Mouse (Mus musculus): ENCODE measurements at regions not wholly inside any gene's neighbourhood (a gene's known extent, or its start where the extent isn't known, plus 50 kb on each side); places are given as distances from the start of the nearest gene placed in this dataset.

DNA sequence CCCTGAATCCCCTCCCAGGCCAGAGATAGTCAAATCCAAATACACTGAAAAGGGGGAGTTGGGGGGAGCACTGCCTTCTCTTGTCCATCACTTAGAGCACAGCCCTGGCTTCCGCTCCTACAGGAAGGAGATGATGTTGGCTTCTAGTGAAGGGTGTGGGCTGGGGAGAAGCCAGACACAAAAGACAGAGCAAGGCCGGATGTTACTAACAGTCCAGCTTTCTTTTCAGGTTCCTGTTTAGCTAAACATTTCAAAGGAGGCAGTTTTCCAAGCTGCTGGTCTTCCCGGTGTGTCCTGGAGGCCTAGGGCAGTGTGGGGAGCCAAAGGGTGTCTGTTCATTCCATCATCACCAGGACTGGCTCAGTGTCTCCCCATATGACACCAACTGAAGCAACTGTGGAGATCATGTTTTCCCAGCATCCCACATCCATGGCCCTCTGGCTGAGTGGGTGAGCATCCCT is 223.8 kb downstream of the Qk start:
- dilution Hi-C loops (cut with MboI; ENCODE audit: extremely low pct_ligation_motif_present, extremely low pct_unique_long_range_greater_than_20kb, low sequenced_read_pairs), result no loop called here
- in situ Hi-C loops (cut with MboI; ENCODE audit: low pct_ligation_motif_present, low pct_unique_long_range_greater_than_20kb, low sequenced_read_pairs), result loop anchor here (25.0 kb wide), 1 partner anchor 216 kb away; the partner anchor contains the start of gene Qk
- H3K4me1 ChIP-seq (ENCODE audit: control insufficient read depth in 1 of 2, insufficient read depth in 2 of 2), result peaks cover 5 to 23% of the 10 kb centered on the region in 2 experiments

DNA sequence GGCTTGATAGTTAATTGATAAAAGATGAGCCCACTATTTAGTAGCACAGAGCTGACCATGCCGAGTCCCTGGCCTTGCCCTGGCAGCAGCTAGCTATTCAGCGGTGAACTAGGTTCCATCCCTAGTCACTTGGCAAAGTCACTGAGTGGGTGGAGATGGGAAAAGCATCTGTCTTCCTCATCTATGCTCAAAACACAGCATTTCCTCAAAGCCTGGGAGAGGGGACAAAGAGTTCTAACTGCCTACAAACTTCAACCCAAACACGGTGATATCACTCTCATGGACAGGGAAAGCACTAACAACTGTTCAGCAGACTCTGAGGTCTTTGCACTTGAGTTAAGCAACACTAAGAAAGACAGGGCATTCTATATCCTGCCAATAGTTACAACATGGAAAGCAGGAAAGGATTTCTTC is 225.5 kb downstream of the Qk start:
- Histone ChIP-seq H3K4me2 (ENCODE audit: insufficient read depth, low read depth, poor library complexity, severe bottlenecking) (no peak overlapping the region), H3K9me3 (replicated peaks; ENCODE audit: low read length) (peaks cover 8% of the 10 kb centered on the region), H3K27me3 (replicated peaks) (no peaks in the 10 kb centered on the region), H3K9ac (ENCODE audit: insufficient read depth, low read depth) (no peak overlapping the region), H3K4me1 (ENCODE audit: control insufficient read depth in 1 of 2, insufficient read depth in 2 of 2) (peaks cover 5 to 23% of the 10 kb centered on the region in 2 experiments), H3K4me3 (replicated peaks in 1 of 3; ENCODE audit: low read depth in 2 of 3, low read length in 2 of 3, poor library complexity in 1 of 3) (no peak overlapping the region), H3K27ac (ENCODE audit: insufficient read depth, low read depth) (no peak overlapping the region), H3K79me2 (replicated peaks; ENCODE audit: control insufficient read depth, extremely low read depth, insufficient read depth, poor library complexity, severe bottlenecking) (no peaks in the 10 kb centered on the region), H3K36me3 (replicated peaks in 1 of 2; ENCODE audit: control insufficient read depth in 1 of 2, insufficient read depth in 1 of 2, low read length in 1 of 2) (no peaks in the 10 kb centered on the region)
- in situ Hi-C loops (cut with MboI; ENCODE audit: low pct_ligation_motif_present, low pct_unique_long_range_greater_than_20kb, low sequenced_read_pairs), result loop anchor here (25.0 kb wide), 1 partner anchor 218 kb away; the partner anchor contains the start of gene Qk
- DNase-seq (ENCODE audit: extremely low read depth), result no peak
- TF ChIP-seq E2F4 (IDR thresholded peaks at IDR 0.05; ENCODE audit: insufficient replicate concordance, low read depth, low read length) (no peak), EP300 (IDR thresholded peaks at IDR 0.05; ENCODE audit: low read length) (no peak), GABPA (IDR thresholded peaks at IDR 0.05; ENCODE audit: insufficient replicate concordance, low read depth, low read length) (no peak), IRF4 (IDR thresholded peaks at IDR 0.05; ENCODE audit: low read depth, low read length) (no peak), ZNF384 (IDR thresholded peaks at IDR 0.05; ENCODE audit: low read depth, low read length) (no peak), NELFE (IDR thresholded peaks at IDR 0.05; ENCODE audit: low read depth, low read length) (no peak), JUN (IDR thresholded peaks at IDR 0.05; ENCODE audit: insufficient read depth, low read depth, low read length) (no peak), KAT2A (IDR thresholded peaks at IDR 0.05; ENCODE audit: insufficient replicate concordance, low read length) (no peak), BHLHE40 (IDR thresholded peaks at IDR 0.05; ENCODE audit: low read depth, low read length) (no peak), TCF12 (IDR thresholded peaks at IDR 0.05; ENCODE audit: low read depth, low read length) (no peak), HCFC1 (IDR thresholded peaks at IDR 0.05; ENCODE audit: low read depth, low read length) (no peak), USF1 (IDR thresholded peaks at IDR 0.05; ENCODE audit: low read depth, low read length) (no peak)
- dilution Hi-C loops (cut with MboI; ENCODE audit: extremely low pct_ligation_motif_present, extremely low pct_unique_long_range_greater_than_20kb, low sequenced_read_pairs), result no loop called here

More for the DNA sequence above, 223.8 kb downstream of the Qk start:
- H3K27me3 ChIP-seq (replicated peaks), result no peaks in the 10 kb centered on the region
- H3K4me3 ChIP-seq (replicated peaks in 1 of 3; ENCODE audit: low read depth in 2 of 3, low read length in 2 of 3, poor library complexity in 1 of 3), result no peak overlapping the region
- H3K4me2 ChIP-seq (ENCODE audit: insufficient read depth, low read depth, poor library complexity, severe bottlenecking), result no peak overlapping the region
- no peaks in the 10 kb centered on the region for H3K36me3 ChIP-seq (replicated peaks in 1 of 2; ENCODE audit: control insufficient read depth in 1 of 2, insufficient read depth in 1 of 2, low read length in 1 of 2)
- no peak overlapping the region for H3K9ac ChIP-seq (ENCODE audit: insufficient read depth, low read depth)
- H3K79me2 ChIP-seq (replicated peaks; ENCODE audit: control insufficient read depth, extremely low read depth, insufficient read depth, poor library complexity, severe bottlenecking), result no peaks in the 10 kb centered on the region
- no peak for TF ChIP-seq PAX5 (IDR thresholded peaks at IDR 0.05; ENCODE audit: low read length)
- TF ChIP-seq NELFE (IDR thresholded peaks at IDR 0.05; ENCODE audit: low read depth, low read length), result no peak
- no peak for TF ChIP-seq IRF4 (IDR thresholded peaks at IDR 0.05; ENCODE audit: low read depth, low read length)
- TF ChIP-seq SIN3A (IDR thresholded peaks at IDR 0.05; ENCODE audit: low read length), result no peak
- no peak for TF ChIP-seq RCOR1 (conservative IDR thresholded peaks at IDR 0.05; ENCODE audit: low read depth, low read length)
- TF ChIP-seq POLR2AphosphoS2 (IDR thresholded peaks at IDR 0.05; ENCODE audit: low read depth, low read length), result no peak
- TF ChIP-seq HCFC1 (IDR thresholded peaks at IDR 0.05; ENCODE audit: low read depth, low read length), result no peak
- no peak for TF ChIP-seq CHD2 (IDR thresholded peaks at IDR 0.05; ENCODE audit: low read length)
- no peak for TF ChIP-seq NRF1 (IDR thresholded peaks at IDR 0.05; ENCODE audit: low read depth, low read length)
- H3K27ac ChIP-seq (ENCODE audit: insufficient read depth, low read depth), result no peak overlapping the region
- H3K9me3 ChIP-seq (replicated peaks; ENCODE audit: low read length), result peaks cover 8% of the 10 kb centered on the region
- DNase-seq (ENCODE audit: extremely low read depth), result no peak
